ENCODE assay signal across 22 mouse cellular contexts in the genomic region with DNA sequence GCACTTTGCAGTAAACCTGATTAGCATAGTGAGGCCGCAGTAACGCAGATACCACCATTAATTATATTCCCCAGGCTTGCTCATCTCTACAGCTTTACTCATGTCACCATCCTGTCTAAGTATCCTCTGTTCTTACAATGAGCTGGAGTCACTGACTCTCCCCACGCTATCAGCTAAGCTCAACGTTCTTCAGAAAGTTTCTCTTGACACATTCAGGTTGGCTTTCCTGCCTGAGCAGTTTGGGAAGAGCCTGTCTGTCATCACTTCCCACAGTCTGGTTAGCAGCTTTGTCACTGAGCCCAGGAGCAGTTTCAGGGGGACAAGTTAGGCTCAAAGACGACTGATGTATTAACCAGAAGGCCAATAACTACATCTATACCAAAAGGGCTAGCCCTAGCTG. TPM values are rescaled to one million over a fixed set of nuclear protein-coding genes. Genes with fewer than 3 reads are reported as not detected.
DNase-seq lines count a peak whose midpoint lies in the region; ATAC-seq and TF ChIP-seq lines count a peak whose summit lies in the region.
"Had no signal": no experiment of that assay in that cellular context is flagged by ENCODE, and none has a peak within 500 bp of the region (broad histone marks: within the 10 kb centered on the region; RNA-seq: fewer than 3 reads in every experiment).

No protein-coding gene starts in this region.

- WGBS in heart, embryonic 13.5 days: 21% methylated on average over 5 of the region's 5 CpGs
- 38% methylated on average over 5 of the region's 5 CpGs for WGBS in lung, postnatal 0 days
- 58% methylated on average over 5 of the region's 5 CpGs for WGBS in liver, embryonic 16.5 days (ENCODE audit: insufficient replicate concordance)

- peaks cover 75% of the 10 kb centered on the region for H3K4me1 ChIP-seq in heart, embryonic 13.5 days
- peaks cover 38% of the 10 kb centered on the region for H3K4me1 ChIP-seq in lung, postnatal 0 days (ENCODE audit: insufficient read depth, low read depth, low read length)
- peaks cover 6% of the 10 kb centered on the region for H3K4me1 ChIP-seq in liver, embryonic 16.5 days (ENCODE audit: control insufficient read depth, low read depth, low read length)

- no peak for TF ChIP-seq EP300 in lung, postnatal 0 days (IDR thresholded peaks at IDR 0.05)

- H3K4me2 ChIP-seq in heart, embryonic 13.5 days: peak overlapping the region; percentile 38
- 0 out of 2 replicates have a peak overlapping the region, but pooled peaks have one; percentile 22 for H3K4me2 ChIP-seq in lung, postnatal 0 days (replicated peaks; ENCODE audit: low read depth, low read length)
- no peak overlapping the region for H3K4me2 ChIP-seq in liver, embryonic 16.5 days (ENCODE audit: low read depth, low read length)
- H3K4me2 ChIP-seq: embryonic facial prominence, embryonic 13.5 days; limb, embryonic 12.5 days had no signal

- TF ChIP-seq CTCF in layer of hippocampus, adult 2 months (conservative IDR thresholded peaks at IDR 0.05): no peak
- TF ChIP-seq CTCF in lung, postnatal 0 days (IDR thresholded peaks at IDR 0.05): no peak

- H3K9ac ChIP-seq in heart, embryonic 13.5 days: peak overlapping the region; percentile 51
- H3K9ac ChIP-seq in lung, postnatal 0 days (replicated peaks; ENCODE audit: low read depth): no peak overlapping the region
- no peak overlapping the region for H3K9ac ChIP-seq in liver, embryonic 16.5 days (ENCODE audit: low read depth, low read length)
- H3K9ac ChIP-seq: embryonic facial prominence, embryonic 13.5 days; limb, embryonic 12.5 days had no signal

- no peaks in the 10 kb centered on the region for H3K9me3 ChIP-seq in heart, embryonic 13.5 days
- H3K9me3 ChIP-seq in lung, postnatal 0 days (ENCODE audit: low read length): no peaks in the 10 kb centered on the region
- H3K9me3 ChIP-seq in liver, embryonic 16.5 days (replicated peaks; ENCODE audit: control insufficient read depth, low read length): no peaks in the 10 kb centered on the region
- H3K9me3 ChIP-seq: embryonic facial prominence, embryonic 13.5 days; G1E; limb, embryonic 12.5 days had no signal

- peak overlapping the region; percentile 69 for H3K27ac ChIP-seq in heart, embryonic 13.5 days (replicated peaks)
- H3K27ac ChIP-seq in layer of hippocampus, adult 2 months: 0 out of 2 replicates have a peak overlapping the region, but pooled peaks have one; percentile 24
- peak overlapping the region; percentile 75 for H3K27ac ChIP-seq in lung, postnatal 0 days (ENCODE audit: low read length)
- H3K27ac ChIP-seq in liver, embryonic 16.5 days (ENCODE audit: low read length): peak overlapping the region; percentile 21; the same call in 1 of the 2 replicates
- H3K27ac ChIP-seq: embryonic facial prominence, embryonic 13.5 days; limb, embryonic 12.5 days had no signal

- no peak for ATAC-seq in heart, embryonic 13.5 days (ENCODE audit: extremely low read depth, insufficient number of reproducible peaks, low FRiP score, low TSS enrichment)
- no peak for ATAC-seq in lung, postnatal 0 days
- no peak for ATAC-seq in liver, embryonic 16.5 days (ENCODE audit: low read depth)
- ATAC-seq: midbrain, embryonic 16.5 days had no signal

- H3K36me3 ChIP-seq in heart, embryonic 13.5 days: peaks cover 7% of the 10 kb centered on the region
- 0 out of 2 replicates have a peak, but pooled peaks cover 3% of the 10 kb centered on the region for H3K36me3 ChIP-seq in lung, postnatal 0 days (ENCODE audit: insufficient read depth, low read length)
- no peaks in the 10 kb centered on the region for H3K36me3 ChIP-seq in liver, embryonic 16.5 days (ENCODE audit: control insufficient read depth, insufficient read depth)
- H3K36me3 ChIP-seq: embryonic facial prominence, embryonic 13.5 days had no signal

- no peaks in the 10 kb centered on the region for H3K27me3 ChIP-seq in heart, embryonic 13.5 days (replicated peaks)
- no peaks in the 10 kb centered on the region for H3K27me3 ChIP-seq in lung, postnatal 0 days (replicated peaks; ENCODE audit: insufficient read depth, low read length)
- H3K27me3 ChIP-seq in liver, embryonic 16.5 days (ENCODE audit: control insufficient read depth, insufficient read depth, low read depth, low read length): no peaks in the 10 kb centered on the region
- H3K27me3 ChIP-seq: embryonic facial prominence, embryonic 13.5 days; limb, embryonic 12.5 days had no signal

- H3K4me3 ChIP-seq in heart, embryonic 13.5 days: no peak overlapping the region
- no peak overlapping the region for H3K4me3 ChIP-seq in layer of hippocampus, adult 2 months
- H3K4me3 ChIP-seq in lung, postnatal 0 days (ENCODE audit: low read depth, low read length): no peak overlapping the region
- H3K4me3 ChIP-seq in liver, embryonic 16.5 days (ENCODE audit: low read depth, low read length): no peak overlapping the region
- H3K4me3 ChIP-seq: embryonic facial prominence, embryonic 13.5 days; limb, embryonic 12.5 days had no signal

- intact Hi-C loops in heart, postnatal 36 days (cut with DNase I): no loop called here
- intact Hi-C loops in gastrocnemius, postnatal 14 days (cut with DNase I; ENCODE audit: low total_unique reads): no loop called here

- DNase-seq in heart, postnatal 36 days: no peak
- no peak for DNase-seq in layer of hippocampus, adult 2 months (ENCODE audit: low spot score in 2 of 2)
- DNase-seq in layer of hippocampus, adult 9-10 months (ENCODE audit: low spot score): no peak
- no peak for DNase-seq in lung, postnatal 0 days (ENCODE audit: low spot score)
- DNase-seq in lung, postnatal 14 days: no peak
- DNase-seq in gastrocnemius, postnatal 14 days: no peak
- DNase-seq: cerebellum, adult 18-20 months; thymus, postnatal 4 days had no signal

RNA-seq across cellular contexts. Expression of a gene that starts 4.8 kb away (rescaled TPM):
- 28.4 and 28.7 TPM in 2 replicates for polyA plus RNA-seq in heart, embryonic 13.5 days (2015; fragmentation: Nextera tagmentation; extraction: Ambion mirVana)
- 10 to 100 TPM; 47.4 to 55.9 TPM for total RNA-seq in heart, postnatal 36 days (2021)
- 10 to 100 TPM; 36.6 to 41.1 TPM for total RNA-seq in layer of hippocampus, adult 2 months (2021)
- 54.6 and 57.3 TPM in 2 replicates for polyA plus RNA-seq in lung, postnatal 0 days (2015; fragmentation: Nextera tagmentation; extraction: Ambion mirVana)
- 14.7 and 17.0 TPM in 2 replicates for polyA plus RNA-seq in liver, embryonic 16.5 days (2015; fragmentation: Nextera tagmentation; extraction: Ambion mirVana)
- 10 to 100 TPM; 41.8 to 48.2 TPM for total RNA-seq in gastrocnemius, postnatal 14 days (2021)

RNA-seq across cellular contexts. Expression of a gene that starts 57.7 kb away (rescaled TPM):
- 0.37 TPM in 1 of 2 replicates, not detected in the other for polyA plus RNA-seq in heart, embryonic 13.5 days (2015; fragmentation: Nextera tagmentation; extraction: Ambion mirVana)
- not detected for total RNA-seq in heart, postnatal 36 days (2021)
- not detected for total RNA-seq in layer of hippocampus, adult 2 months (2021)
- not detected in 2 replicates for polyA plus RNA-seq in lung, postnatal 0 days (2015; fragmentation: Nextera tagmentation; extraction: Ambion mirVana)
- polyA plus RNA-seq in liver, embryonic 16.5 days (2015; fragmentation: Nextera tagmentation; extraction: Ambion mirVana): 0.22 and 0.24 TPM in 2 replicates
- not detected for total RNA-seq in gastrocnemius, postnatal 14 days (2021)
- total RNA-seq: adrenal gland, adult 18-20 months; common myeloid progenitor, adult 5-6 weeks; G1E; megakaryocyte progenitor cell, adult 5-6 weeks had no signal
- polyA plus RNA-seq: brain, embryonic 14.5 days; embryonic facial prominence, embryonic 13.5 days; frontal cortex, adult 2 months; G1E; gonadal fat pad, adult 2 months; large intestine, adult 2 months; midbrain, embryonic 16.5 days; spleen, adult 2 months had no signal

Comparison
In these comparisons a context has a peak if more than half of its experiments do, and no peak if none do; other contexts are left out.
1. H3K27ac ChIP-seq: peak in every context shown above with its lines; median percentile 75 in lung, postnatal 0 days; 69 in heart, embryonic 13.5 days; 24 in layer of hippocampus, adult 2 months; 21 in liver, embryonic 16.5 days.